9 mouse cellular contexts compared by ENCODE assay signal in the genomic region with DNA sequence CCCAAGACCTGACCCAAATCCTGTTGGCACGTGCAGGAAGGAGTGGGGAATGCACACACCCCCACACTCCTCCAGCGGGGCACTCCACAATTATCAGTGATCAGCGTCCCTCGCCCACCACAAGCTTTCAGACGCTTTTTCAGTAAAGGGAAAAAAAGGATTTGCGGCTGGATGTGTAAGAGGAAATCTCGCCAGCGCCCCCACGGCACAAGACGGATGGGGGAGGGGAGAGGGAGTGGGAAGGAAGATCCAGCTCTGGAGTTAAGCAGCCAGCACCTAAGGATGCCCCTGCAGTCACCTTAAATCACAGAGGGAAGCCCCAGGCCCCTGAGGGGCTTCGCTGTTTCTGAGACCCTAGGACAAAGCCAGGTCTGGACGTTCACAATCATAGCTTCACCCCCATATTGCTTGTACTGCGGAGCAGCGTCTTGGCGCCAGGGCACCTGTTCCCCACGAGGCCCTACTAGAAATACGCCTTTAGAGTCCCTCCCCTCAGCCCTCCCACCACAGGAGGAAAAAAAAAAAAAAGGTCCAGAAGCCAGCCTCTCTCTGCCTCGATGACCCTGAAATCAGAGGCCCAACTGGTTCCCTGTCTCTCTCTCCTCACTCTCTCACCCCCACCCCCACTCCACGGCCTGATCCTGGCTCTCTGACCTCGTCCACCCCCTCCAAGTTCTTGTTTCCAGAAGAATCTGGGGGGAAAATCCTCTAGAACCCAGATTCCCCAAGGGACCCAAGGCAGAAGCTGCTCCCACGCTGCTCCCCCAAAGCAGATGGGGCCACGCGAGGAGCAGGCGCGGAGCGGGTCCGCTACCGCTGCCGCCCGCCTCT. TPM values are rescaled to one million over a fixed set of nuclear protein-coding genes. Genes with fewer than 3 reads are reported as not detected.
DNase-seq lines count a peak whose midpoint lies in the region; ATAC-seq lines count a peak whose summit lies in the region.
"Had no signal": no experiment of that assay in that cellular context is flagged by ENCODE, and none has a peak within 500 bp of the region (broad histone marks: within the 10 kb centered on the region; RNA-seq: fewer than 3 reads in every experiment).

No protein-coding gene starts in this region.

- H3K27ac ChIP-seq in heart, embryonic 14.5 days (replicated peaks in 1 of 2; ENCODE audit: control insufficient read depth in 1 of 2, insufficient read depth in 1 of 2, low read depth in 2 of 2, low read length in 2 of 2) = no peak overlapping the region
- no peak overlapping the region for H3K27ac ChIP-seq in brown adipose tissue, adult 24 weeks (replicated peaks; ENCODE audit: low read depth, low read length)
- no peak overlapping the region for H3K27ac ChIP-seq in hindbrain, embryonic 12.5 days
- no peak overlapping the region for H3K27ac ChIP-seq in midbrain, embryonic 12.5 days (replicated peaks)

- H3K4me2 ChIP-seq in heart, embryonic 14.5 days (ENCODE audit: low read length) = peak overlapping the region; percentile 96
- H3K4me2 ChIP-seq in hindbrain, embryonic 12.5 days (replicated peaks) = peak overlapping the region; percentile 80
- H3K4me2 ChIP-seq in midbrain, embryonic 12.5 days (replicated peaks) = peak overlapping the region; percentile 63

- peaks cover 0 to 15% of the 10 kb centered on the region in 2 experiments; a peak in 3 of 4 replicates for H3K4me1 ChIP-seq in heart, embryonic 14.5 days (ENCODE audit: control insufficient read depth in 2 of 2, insufficient read depth in 2 of 2, low read length in 2 of 2)
- H3K4me1 ChIP-seq in brown adipose tissue, adult 24 weeks (ENCODE audit: control insufficient read depth, insufficient read depth, insufficient read length, low read length) = no peaks in the 10 kb centered on the region
- H3K4me1 ChIP-seq in hindbrain, embryonic 12.5 days = peaks cover 20% of the 10 kb centered on the region
- peaks cover 19% of the 10 kb centered on the region for H3K4me1 ChIP-seq in midbrain, embryonic 12.5 days

- peak overlapping the region; percentile 59 to 60 for H3K4me3 ChIP-seq in heart, embryonic 14.5 days (ENCODE audit: control insufficient read depth in 1 of 2, insufficient read depth in 1 of 2, low read depth in 1 of 2, low read length in 2 of 2)
- H3K4me3 ChIP-seq in brown adipose tissue, adult 24 weeks (ENCODE audit: insufficient read depth, low read depth, low read length) = peak overlapping the region; percentile 37; the same call in 1 of the 2 replicates
- peak overlapping the region; percentile 58 for H3K4me3 ChIP-seq in hindbrain, embryonic 12.5 days
- H3K4me3 ChIP-seq in midbrain, embryonic 12.5 days = peak overlapping the region; percentile 53

- no peak for DNase-seq in heart, adult 11 months
- DNase-seq in spleen, adult 18-20 months = no peak
- DNase-seq in gastrocnemius, postnatal 25 days = no peak

- H3K9ac ChIP-seq in heart, embryonic 14.5 days (ENCODE audit: low read length) = peak overlapping the region; percentile 66
- peak overlapping the region; percentile 61 for H3K9ac ChIP-seq in hindbrain, embryonic 12.5 days
- H3K9ac ChIP-seq in midbrain, embryonic 12.5 days (replicated peaks) = peak overlapping the region; percentile 58

- no peaks in the 10 kb centered on the region for H3K36me3 ChIP-seq in heart, embryonic 14.5 days (ENCODE audit: control insufficient read depth, insufficient read depth, low read length)
- no peaks in the 10 kb centered on the region for H3K36me3 ChIP-seq in hindbrain, embryonic 12.5 days
- H3K36me3 ChIP-seq in midbrain, embryonic 12.5 days = no peaks in the 10 kb centered on the region
- H3K36me3 ChIP-seq: G1E had no signal

- peaks cover 76% of the 10 kb centered on the region for H3K27me3 ChIP-seq in heart, embryonic 14.5 days (ENCODE audit: control insufficient read depth, insufficient read depth, low read length)
- peaks cover 79% of the 10 kb centered on the region for H3K27me3 ChIP-seq in hindbrain, embryonic 12.5 days
- peaks cover 78% of the 10 kb centered on the region for H3K27me3 ChIP-seq in midbrain, embryonic 12.5 days

- no peak for ATAC-seq in heart, embryonic 14.5 days (ENCODE audit: insufficient number of reproducible peaks, insufficient read depth, low FRiP score, low read depth)
- no peak for ATAC-seq in hindbrain, embryonic 12.5 days (ENCODE audit: low FRiP score)
- no peak for ATAC-seq in midbrain, embryonic 12.5 days (ENCODE audit: low FRiP score, low read depth)
- no peak for ATAC-seq in inflammation-experienced regulatory T-cells, adult 6 months

- H3K9me3 ChIP-seq in heart, embryonic 14.5 days (ENCODE audit: control insufficient read depth, low read length) = no peaks in the 10 kb centered on the region
- H3K9me3 ChIP-seq in hindbrain, embryonic 12.5 days (replicated peaks) = no peaks in the 10 kb centered on the region
- H3K9me3 ChIP-seq in midbrain, embryonic 12.5 days = no peaks in the 10 kb centered on the region

- WGBS in heart, embryonic 14.5 days = 5% methylated on average over 30 of the region's 30 CpGs
- WGBS in hindbrain, embryonic 12.5 days = 6% methylated on average over 30 of the region's 30 CpGs
- 4% methylated on average over 30 of the region's 30 CpGs for WGBS in midbrain, embryonic 12.5 days

RNA-seq across cellular contexts. Expression of a gene that starts 1.7 kb away (rescaled TPM):
- 2.4 and 2.5 TPM in 2 replicates for polyA plus RNA-seq in heart, embryonic 14.5 days (2014; fragmentation: Nextera tagmentation; extraction: Ambion mirVana)
- polyA plus RNA-seq in brown adipose tissue, adult 24 weeks (2012; ENCODE audit: insufficient read depth, insufficient read length, missing spikeins) = 12.1 and 18.6 TPM in 2 replicates
- 16.5 and 17.3 TPM in 2 replicates for polyA plus RNA-seq in hindbrain, embryonic 12.5 days (2016; fragmentation: Nextera tagmentation; extraction: Ambion mirVana)
- polyA plus RNA-seq in midbrain, embryonic 12.5 days (2016; fragmentation: Nextera tagmentation; extraction: Ambion mirVana) = 11.1 and 13.0 TPM in 2 replicates
- 10 to 100 TPM in 2 of 3 experiments, 1 to 10 TPM in 1; 5.3 to 16.7 (median 11.0) TPM for polyA plus RNA-seq in inflammation-experienced regulatory T-cells, adult 6 months (2017; shearing (Covaris generic))
- total RNA-seq in gastrocnemius, postnatal 25 days (2021) = 100 to 1,000 TPM; 115 to 121 TPM
- polyA plus RNA-seq: G1E had no signal
